Mouse (Mus musculus) small intestine, adult 2 months (tissue): ENCODE results near the gene Cop1.
"Not testable (repeated sequence)": the region's sequence is repeated elsewhere in the genome, so short reads cannot be mapped to it uniquely, and the experiment has no call there.

ENCODE experiments used
- CTCF ChIP-seq: fragments of 200-500 bp; IDR thresholded peaks from 2 replicates; pipeline ENCODE4 v1.5.1; 2012; ENCODE audit warnings: low read depth, mild to moderate bottlenecking, control low read depth, inconsistent platforms, low read length, moderate library complexity, mixed read lengths; ENCODE audit not compliant: insufficient replicate concordance, insufficient read length; ENCODE audit errors: extremely low read depth
- POLR2A ChIP-seq: fragments of 200-500 bp; IDR thresholded peaks from 2 replicates; pipeline ENCODE4 v1.6.1; 2012; ENCODE audit warnings: low read depth, mild to moderate bottlenecking, control low read depth, inconsistent platforms, low read length, moderate library complexity

DNA sequence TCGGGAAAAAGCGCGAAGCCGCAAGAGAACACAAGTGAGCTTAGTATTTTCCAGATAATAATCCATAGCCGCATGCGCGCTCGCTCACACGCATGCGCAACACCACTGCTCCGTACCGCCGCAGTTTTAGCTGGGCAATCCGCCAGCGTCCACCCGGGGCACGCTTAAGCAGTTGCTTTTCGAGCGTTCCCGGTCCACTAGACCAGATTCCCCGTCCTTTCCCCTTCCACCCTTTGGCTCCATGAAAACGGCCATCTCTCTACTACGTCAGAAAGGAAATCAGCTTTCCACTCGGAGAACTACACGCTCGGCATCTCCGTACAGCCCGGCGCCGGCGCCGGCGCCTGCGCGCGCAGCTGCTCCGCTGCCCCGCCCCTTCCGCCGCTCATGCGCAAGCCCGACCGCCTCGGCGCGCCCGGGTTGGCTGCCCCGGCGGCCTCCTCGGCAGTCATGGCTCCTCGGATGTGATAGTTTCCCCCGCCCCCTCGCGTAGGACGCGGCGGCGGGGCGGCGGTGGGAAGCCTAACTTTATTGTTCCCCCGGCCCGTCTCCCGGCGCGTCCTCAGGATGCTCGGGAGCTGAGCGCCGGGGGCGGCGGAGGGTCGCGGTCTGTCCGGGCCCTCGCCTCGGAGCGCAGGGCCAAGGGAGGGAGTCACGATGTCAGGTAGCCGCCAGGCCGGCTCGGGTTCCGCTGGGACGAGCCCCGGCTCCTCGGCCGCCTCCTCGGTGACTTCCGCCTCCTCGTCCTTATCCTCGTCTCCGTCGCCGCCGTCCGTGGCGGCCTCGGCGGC lies at the start of gene Cop1:
- TF ChIP-seq POLR2A: peak; percentile 80
- TF ChIP-seq CTCF: not testable (repeated sequence)
